Mouse (Mus musculus): Measurements from ENCODE around the gene Pafah1b3.

GRCm38 (mm10) chr7:25313325-25313724, 15.5 kb upstream of the Pafah1b3 start:
- TF ChIP-seq CTCF (IDR thresholded peaks at IDR 0.05; ENCODE audit: extremely low read depth, insufficient read depth, insufficient read length, insufficient replicate concordance), result no peak
- TF ChIP-seq POLR2A (IDR thresholded peaks at IDR 0.05; ENCODE audit: low read depth, low read length), result no peak

All from spleen, adult 2 months (tissue).